Mouse (Mus musculus) CD4-positive, CD25-positive, alpha-beta regulatory T cell, adult 2 months (primary cell): ENCODE results near the gene Zfp217.
"Not testable (repeated sequence)": the region's sequence is repeated elsewhere in the genome, so short reads cannot be mapped to it uniquely, and the experiment has no call there.

ENCODE experiments used
- DNase-seq: peaks from one replicate; pipeline ENCODE4 v3.0.0-alpha.2; 2012; ENCODE audit warnings: low read depth, low spot score

The Zfp217 gene

GRCm38 (mm10) chr2:170147661-170148153 is at the start of gene Zfp217:
Gene Zfp217, minus strand, starts transcription at chr2:170148103.
- DNase-seq, result peak; percentile 76

GRCm38 (mm10) chr2:170195542-170196089 is 47.7 kb upstream of the Zfp217 start:
- DNase-seq, result no peak

- no peak for DNase-seq
Measured at GRCm38 (mm10) chr2:170194845-170195244, 46.9 kb upstream of the Zfp217 start.

GRCm38 (mm10) chr2:170193850-170194249 is 45.9 kb upstream of the Zfp217 start:
- DNase-seq, result no peak

GRCm38 (mm10) chr2:170193211-170193610 is 45.3 kb upstream of the Zfp217 start:
- DNase-seq, result peak; percentile 29

GRCm38 (mm10) chr2:170192731-170193149 is 44.8 kb upstream of the Zfp217 start:
- peak; percentile 27 for DNase-seq

GRCm38 (mm10) chr2:170188721-170189120 is 40.8 kb upstream of the Zfp217 start:
- DNase-seq, result no peak

GRCm38 (mm10) chr2:170185137-170185837 is 37.4 kb upstream of the Zfp217 start:
- no peak for DNase-seq

- peak; percentile 92 for DNase-seq
Measured at GRCm38 (mm10) chr2:170184175-170184983, 36.5 kb upstream of the Zfp217 start.

- DNase-seq, result no peak
Measured at GRCm38 (mm10) chr2:170183851-170184174, 35.9 kb upstream of the Zfp217 start.

- no peak for DNase-seq
Measured at GRCm38 (mm10) chr2:170181862-170182261, 34.0 kb upstream of the Zfp217 start.

GRCm38 (mm10) chr2:170180769-170181168 is 32.9 kb upstream of the Zfp217 start:
- not testable (repeated sequence) for DNase-seq

GRCm38 (mm10) chr2:170179317-170179716 is 31.4 kb upstream of the Zfp217 start:
- DNase-seq, result no peak

GRCm38 (mm10) chr2:170177323-170177722 is 29.4 kb upstream of the Zfp217 start:
- DNase-seq, result no peak

GRCm38 (mm10) chr2:170176284-170176926 is 28.5 kb upstream of the Zfp217 start:
- no peak for DNase-seq

- peak; percentile 50 for DNase-seq
Measured at GRCm38 (mm10) chr2:170175661-170176150, 27.8 kb upstream of the Zfp217 start.

GRCm38 (mm10) chr2:170175190-170175589 is 27.3 kb upstream of the Zfp217 start:
- DNase-seq, result no peak

GRCm38 (mm10) chr2:170169062-170169461 is 21.2 kb upstream of the Zfp217 start:
- peak; percentile 53 for DNase-seq

- no peak for DNase-seq
Measured at GRCm38 (mm10) chr2:170165649-170166048, 17.7 kb upstream of the Zfp217 start.

GRCm38 (mm10) chr2:170163671-170164462 is 16.0 kb upstream of the Zfp217 start:
- no peak for DNase-seq
